Mouse (Mus musculus) brain, embryonic 14.5 days (tissue): ENCODE measurements around the gene Anapc2.
"Not testable (repeated sequence)": the region's sequence is repeated elsewhere in the genome, so short reads cannot be mapped to it uniquely, and the experiment has no call there.

Experiments
- CTCF ChIP-seq: fragments of 200-500 bp; IDR thresholded peaks from 2 replicates; pipeline ENCODE4 v1.5.1; 2012; ENCODE audit warnings: inconsistent platforms, mild to moderate bottlenecking, moderate library complexity, borderline replicate concordance; ENCODE audit not compliant: insufficient read depth, insufficient read length; ENCODE audit errors: extremely low read depth
- POLR2A ChIP-seq: fragments of 200-500 bp; IDR thresholded peaks from 2 replicates; pipeline ENCODE4 v1.6.1; 2012; ENCODE audit warnings: mild to moderate bottlenecking, inconsistent platforms, borderline replicate concordance; ENCODE audit not compliant: poor library complexity, insufficient read depth, insufficient read length, severe bottlenecking; ENCODE audit errors: extremely low read depth

DNA sequence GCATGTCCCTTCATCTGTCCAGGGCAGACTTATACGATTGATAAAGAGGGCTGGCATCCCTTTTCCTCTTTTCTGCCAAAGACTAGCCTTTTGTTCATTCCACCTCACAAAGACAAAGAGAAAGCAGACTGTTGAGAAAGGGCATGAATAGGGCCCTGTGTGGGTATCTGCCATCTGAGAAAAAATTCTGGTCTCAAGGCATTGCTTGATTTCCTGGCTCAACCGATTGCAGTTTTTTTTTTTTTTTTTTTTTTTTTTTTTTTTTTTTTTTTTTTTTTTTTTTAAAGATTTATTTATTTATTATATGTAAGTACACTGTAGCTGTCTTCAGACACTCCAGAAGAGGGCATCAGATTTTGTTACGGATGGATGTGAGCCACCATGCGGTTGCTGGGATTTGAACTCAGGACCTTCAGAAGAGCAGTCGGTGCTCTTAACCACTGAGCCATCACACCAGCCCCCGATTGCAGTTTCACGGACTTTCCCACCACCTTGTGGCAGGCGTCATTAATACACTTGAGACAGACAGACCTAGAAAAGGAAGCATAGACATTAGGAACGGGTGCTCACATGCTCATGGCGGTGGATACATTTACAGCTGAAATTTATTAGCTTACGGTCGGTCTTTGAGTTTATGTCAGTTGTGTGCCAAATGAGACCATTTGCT, 15.7 kb upstream of the Anapc2 start:
- TF ChIP-seq CTCF, POLR2A: not testable (repeated sequence)
